Mouse (Mus musculus): Measurements from ENCODE around the gene Bst2.
A peak's percentile ranks its signal among the peaks of the same experiment; 100 is the strongest.
"Not testable (repeated sequence)": the region's sequence is repeated elsewhere in the genome, so short reads cannot be mapped to it uniquely, and the experiment has no call there.

Bst2 gene

GRCm38 (mm10) chr8:71558958-71559690, 21.9 kb upstream of the Bst2 start:
- peak; percentile 66 to 82 for DNase-seq

- DNase-seq = peak; percentile 66 to 75
Measured at GRCm38 (mm10) chr8:71558071-71558957, 21.1 kb upstream of the Bst2 start, which contains the start of gene Tmem221. Gene Tmem221, minus strand, starts transcription at chr8:71558871.

GRCm38 (mm10) chr8:71554644-71555043, 17.4 kb upstream of the Bst2 start:
- DNase-seq = no peak

GRCm38 (mm10) chr8:71554001-71554400, 16.7 kb upstream of the Bst2 start:
- DNase-seq = no peak

- no peak for DNase-seq
Measured at GRCm38 (mm10) chr8:71552770-71553169, 15.5 kb upstream of the Bst2 start.

- DNase-seq = no peak
Measured at GRCm38 (mm10) chr8:71550754-71551153, 13.5 kb upstream of the Bst2 start.

GRCm38 (mm10) chr8:71547590-71547989, 10.3 kb upstream of the Bst2 start:
- peak; percentile 60 to 68 for DNase-seq

GRCm38 (mm10) chr8:71545053-71545452, 7.8 kb upstream of the Bst2 start:
- DNase-seq = no peak

GRCm38 (mm10) chr8:71543755-71544154, 6.5 kb upstream of the Bst2 start:
- no peak for DNase-seq

GRCm38 (mm10) chr8:71542632-71543343, 5.5 kb upstream of the Bst2 start, which contains the start of gene Mvb12a:
Gene Mvb12a, plus strand, starts transcription at chr8:71542922.
- DNase-seq = peak; percentile 91 to 96

- DNase-seq = peak; percentile 41 to 60
Measured at GRCm38 (mm10) chr8:71535663-71536062, 1.6 kb downstream of the Bst2 start.

GRCm38 (mm10) chr8:71534263-71534810, 2.9 kb downstream of the Bst2 start:
- DNase-seq = peak in 1 of 2 experiments; percentile 16

- not testable (repeated sequence) for DNase-seq
Measured at GRCm38 (mm10) chr8:71530735-71531467, 6.4 kb downstream of the Bst2 start.

- no peak for DNase-seq
Measured at GRCm38 (mm10) chr8:71528362-71529073, 8.7 kb downstream of the Bst2 start.

GRCm38 (mm10) chr8:71527162-71527870, 9.9 kb downstream of the Bst2 start:
- DNase-seq = no peak

- no peak for DNase-seq
Measured at GRCm38 (mm10) chr8:71526272-71526671, 11.0 kb downstream of the Bst2 start.

- DNase-seq = no peak
Measured at GRCm38 (mm10) chr8:71525226-71526050, 11.8 kb downstream of the Bst2 start, which contains the start of gene Ccdc194. Gene Ccdc194, minus strand, starts transcription at chr8:71525711.

GRCm38 (mm10) chr8:71521634-71522033, 15.6 kb downstream of the Bst2 start:
- DNase-seq = peak; percentile 88 to 89

- DNase-seq = not testable (repeated sequence)
Measured at GRCm38 (mm10) chr8:71519037-71519825, 18.0 kb downstream of the Bst2 start.

Measured in thymus, adult 18-20 months (tissue).